Mouse (Mus musculus): Measurements from ENCODE around the gene Ldha.
"Not testable (repeated sequence)": the region's sequence is repeated elsewhere in the genome, so short reads cannot be mapped to it uniquely, and the experiment has no call there.

The Ldha gene

DNA sequence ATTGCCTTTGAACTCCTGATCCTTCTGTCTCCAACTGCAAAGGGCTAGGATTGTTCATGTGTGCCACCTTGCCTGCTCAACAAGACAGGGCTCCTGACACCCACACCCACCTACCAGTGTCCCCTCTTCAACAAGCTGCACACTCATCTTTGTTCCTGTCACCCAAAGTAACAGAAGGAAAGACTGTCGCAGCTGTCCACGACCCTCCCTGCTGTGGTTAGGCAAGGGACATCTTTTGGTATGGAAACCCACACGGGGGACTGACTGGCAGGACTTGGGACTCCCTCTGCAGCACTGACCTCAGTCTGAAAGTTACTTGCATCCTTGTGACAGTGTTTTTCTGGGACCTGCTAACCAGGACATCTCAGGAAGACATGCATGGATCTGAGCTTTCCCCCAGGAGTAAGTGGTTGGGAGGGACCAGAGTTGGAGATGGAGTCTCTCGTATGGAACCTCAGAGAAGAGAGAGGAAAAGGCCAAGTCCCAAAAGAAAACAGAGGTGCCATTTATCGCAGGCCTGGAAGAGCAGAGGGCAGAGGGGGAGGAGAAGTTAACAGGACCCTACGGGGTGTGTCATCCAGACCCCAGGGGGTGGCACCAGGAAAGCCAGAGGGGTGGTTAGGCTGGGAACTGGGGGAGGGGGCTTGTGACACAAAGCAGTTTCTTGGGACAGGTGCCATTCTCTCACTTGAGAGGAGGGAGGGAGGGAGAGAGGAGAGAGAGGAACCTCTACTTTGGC, at the start of gene Ldha:
TSS of gene Ldha (plus strand) at position 689 of the 739 bp plus-strand sequence.
- no peak for DNase-seq (ENCODE audit: low read depth)

DNA sequence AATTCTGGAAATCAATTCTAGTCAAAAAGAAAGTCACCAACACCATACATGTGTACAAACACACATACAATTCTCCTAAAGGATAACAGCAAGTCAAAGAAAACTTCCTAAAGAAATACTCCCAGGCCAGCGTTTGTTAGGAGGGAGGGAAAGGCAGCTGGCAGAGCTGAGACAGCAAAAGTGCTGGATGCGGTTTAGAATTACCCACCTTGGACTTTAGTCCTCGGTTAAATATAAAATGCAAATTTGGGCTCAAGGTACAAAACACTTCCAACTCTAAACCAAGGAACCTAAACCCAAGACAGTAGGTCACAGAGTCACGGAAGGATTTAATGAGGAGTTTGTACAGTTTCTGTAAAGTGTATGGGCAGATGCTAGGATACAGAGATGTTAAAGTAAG, 47.4 kb upstream of the Ldha start:
- no peak for DNase-seq (ENCODE audit: low read depth)

DNA sequence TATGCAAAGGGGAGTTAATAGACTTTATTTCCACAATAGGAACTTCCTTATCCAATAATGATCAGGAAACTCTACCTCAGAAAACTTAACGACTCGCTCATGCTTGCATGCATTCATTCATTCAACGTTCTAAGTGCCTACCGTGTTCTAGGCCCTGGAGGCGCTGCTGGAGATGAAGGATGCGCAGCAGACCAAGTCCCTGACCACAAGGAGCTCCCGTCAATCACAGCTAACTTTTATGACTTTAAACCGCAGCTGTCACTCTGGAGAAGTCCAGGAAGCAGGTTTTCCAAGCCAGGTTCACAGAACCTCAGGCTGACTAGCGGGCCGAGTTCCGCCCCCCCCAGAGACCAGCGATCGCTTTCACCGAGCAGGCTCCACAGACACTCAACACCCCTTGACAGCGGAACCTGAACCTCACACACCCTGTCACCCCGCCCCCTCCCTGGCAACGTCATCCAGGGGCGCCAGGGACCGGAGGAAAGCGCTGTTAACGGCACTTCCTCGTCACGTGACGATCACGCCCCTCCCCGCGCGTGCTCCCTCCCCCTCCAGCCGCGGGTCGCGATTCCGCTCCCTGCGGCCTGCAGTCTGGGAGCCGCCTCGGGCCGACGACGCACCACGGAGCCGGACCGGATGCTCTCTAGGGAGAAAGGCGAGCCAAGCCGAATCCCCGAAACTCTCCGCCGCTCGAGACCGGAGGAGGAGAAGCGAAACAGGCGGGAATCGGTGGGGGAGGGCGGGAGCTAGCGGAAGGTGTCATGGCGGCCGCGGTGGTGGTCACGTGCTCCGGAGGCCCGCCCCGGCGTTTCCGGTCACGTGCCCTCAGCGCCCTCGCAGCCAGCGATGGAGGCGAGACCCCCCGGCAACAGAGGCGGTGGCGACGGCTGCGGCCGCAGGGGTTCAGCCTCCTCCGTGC, 45.7 kb upstream of the Ldha start, which contains the start of the genes Hps5 and Gtf2h1:
TSS of gene Hps5 (minus strand) at position 778 of the 919 bp plus-strand sequence.
TSS of gene Gtf2h1 (plus strand) at position 817 of the 919 bp plus-strand sequence.
- peak; percentile 99 for DNase-seq (ENCODE audit: low read depth)

DNA sequence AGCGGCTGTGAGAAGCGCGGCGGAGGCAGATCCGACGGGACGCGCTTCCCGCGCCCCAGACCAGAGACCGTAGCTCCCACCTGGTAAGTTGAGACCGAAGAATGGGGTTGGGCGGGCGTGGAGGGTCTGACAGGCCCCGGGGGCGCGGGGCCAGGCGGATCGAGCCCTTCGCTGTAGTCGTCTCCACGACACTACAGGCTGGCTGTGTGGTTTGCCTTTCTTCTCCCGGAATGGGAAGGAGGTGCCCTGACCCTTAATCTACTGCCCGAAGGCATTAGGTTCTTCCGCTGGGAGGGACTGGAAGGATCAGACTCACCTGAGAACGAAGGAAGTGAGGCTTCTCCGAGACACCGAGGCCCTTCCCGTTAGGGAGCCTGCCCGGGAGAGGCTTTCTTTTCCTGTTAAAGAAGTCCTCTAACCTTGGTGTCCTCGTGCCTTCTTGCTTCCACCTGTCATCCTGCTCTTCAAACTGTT, 45.0 kb upstream of the Ldha start:
- DNase-seq (ENCODE audit: low read depth) = no peak

DNA sequence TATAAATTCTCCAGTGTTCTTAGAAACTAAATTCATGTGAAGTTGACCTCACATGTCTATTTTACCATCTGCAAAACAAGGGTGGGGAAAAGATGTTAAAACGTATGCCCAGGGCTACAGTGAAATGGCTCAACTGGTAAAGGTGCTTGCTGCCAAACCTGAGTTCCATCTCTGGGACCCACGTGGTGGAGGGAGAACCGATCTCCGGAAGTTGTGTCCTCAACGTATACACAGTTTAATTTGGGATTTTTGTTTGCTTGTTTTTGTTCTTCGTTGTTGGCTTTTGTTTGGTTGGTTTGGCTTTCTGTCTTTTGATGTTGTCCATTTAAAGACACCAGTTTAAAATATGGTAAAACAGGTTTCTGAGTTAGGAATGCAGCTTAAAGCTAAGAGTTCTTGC, 44.5 kb upstream of the Ldha start:
- no peak for DNase-seq (ENCODE audit: low read depth)

DNA sequence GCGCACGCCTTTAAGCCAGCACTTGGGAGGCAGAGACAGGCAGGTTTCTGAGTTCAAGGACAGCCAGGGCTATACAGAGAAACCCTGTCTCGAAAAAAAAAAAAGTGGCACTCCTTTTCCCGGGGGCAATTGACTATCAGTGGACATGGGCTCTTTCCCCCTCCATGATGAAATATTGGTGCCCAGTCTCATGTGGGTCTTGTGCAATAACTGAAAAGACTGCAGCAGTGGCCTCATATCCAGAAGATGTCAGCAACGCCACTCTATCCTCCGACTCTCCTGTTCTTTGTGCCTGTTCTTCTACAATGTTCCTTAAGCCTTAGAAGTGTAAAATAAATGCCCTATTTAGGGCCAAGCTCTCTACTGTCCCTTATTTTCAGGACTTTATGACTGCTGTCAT, 30.9 kb upstream of the Ldha start:
- no peak for DNase-seq (ENCODE audit: low read depth)

DNA sequence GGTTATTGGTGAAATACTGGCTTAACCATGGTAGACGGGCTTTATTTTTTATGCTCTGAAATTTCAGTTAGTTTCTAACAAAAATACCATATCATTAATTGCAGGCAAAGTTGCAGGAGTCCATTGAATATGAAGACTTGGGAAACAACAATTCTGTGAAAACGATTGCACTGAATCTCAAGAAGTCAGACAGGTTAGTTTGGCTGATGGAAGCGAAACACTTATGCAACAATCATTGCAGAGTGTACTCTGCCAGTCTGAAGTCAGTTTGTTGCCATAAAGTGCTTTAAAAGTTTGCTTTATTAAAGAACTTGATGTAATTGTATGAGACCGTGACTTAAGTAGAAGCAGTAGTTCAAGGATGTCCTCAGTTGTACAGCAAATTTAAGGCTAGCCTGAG, 27.3 kb upstream of the Ldha start:
- no peak for DNase-seq (ENCODE audit: low read depth)

DNA sequence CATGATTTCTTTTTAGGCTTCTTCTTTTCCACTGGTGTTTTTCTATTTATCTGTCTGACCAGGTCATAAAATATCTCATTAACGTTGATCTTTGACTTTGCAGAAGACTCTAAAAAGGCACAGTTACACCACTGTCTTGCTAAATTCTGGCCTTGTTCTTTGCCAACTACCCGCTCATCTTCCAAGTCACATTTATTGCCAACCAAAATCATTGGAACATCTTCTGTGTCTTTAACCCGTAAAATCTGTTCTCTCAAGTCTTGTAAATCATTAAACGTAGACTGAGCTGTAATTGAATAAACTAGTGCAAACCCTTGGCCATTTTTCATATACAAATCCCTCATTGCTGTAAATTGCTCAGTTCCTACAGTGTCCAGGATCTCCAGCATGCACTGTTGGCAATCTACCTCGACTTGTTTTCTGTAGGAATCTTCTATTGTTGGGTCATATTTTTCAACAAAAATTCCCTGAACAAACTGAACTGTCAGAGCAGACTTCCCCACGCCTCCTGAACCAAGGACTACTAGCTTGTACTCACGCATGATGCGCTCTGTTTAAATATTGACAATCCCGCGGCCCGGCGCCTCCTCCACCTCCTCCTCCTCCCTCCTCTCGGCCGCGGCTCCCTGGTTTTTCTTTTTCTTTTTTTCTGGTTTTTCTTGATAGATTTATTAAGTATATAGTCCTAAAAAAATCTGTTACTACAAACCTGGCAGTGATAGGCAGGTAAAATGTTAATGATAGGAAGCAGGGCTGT, 20.2 kb upstream of the Ldha start:
- DNase-seq (ENCODE audit: low read depth) = not testable (repeated sequence)

DNA sequence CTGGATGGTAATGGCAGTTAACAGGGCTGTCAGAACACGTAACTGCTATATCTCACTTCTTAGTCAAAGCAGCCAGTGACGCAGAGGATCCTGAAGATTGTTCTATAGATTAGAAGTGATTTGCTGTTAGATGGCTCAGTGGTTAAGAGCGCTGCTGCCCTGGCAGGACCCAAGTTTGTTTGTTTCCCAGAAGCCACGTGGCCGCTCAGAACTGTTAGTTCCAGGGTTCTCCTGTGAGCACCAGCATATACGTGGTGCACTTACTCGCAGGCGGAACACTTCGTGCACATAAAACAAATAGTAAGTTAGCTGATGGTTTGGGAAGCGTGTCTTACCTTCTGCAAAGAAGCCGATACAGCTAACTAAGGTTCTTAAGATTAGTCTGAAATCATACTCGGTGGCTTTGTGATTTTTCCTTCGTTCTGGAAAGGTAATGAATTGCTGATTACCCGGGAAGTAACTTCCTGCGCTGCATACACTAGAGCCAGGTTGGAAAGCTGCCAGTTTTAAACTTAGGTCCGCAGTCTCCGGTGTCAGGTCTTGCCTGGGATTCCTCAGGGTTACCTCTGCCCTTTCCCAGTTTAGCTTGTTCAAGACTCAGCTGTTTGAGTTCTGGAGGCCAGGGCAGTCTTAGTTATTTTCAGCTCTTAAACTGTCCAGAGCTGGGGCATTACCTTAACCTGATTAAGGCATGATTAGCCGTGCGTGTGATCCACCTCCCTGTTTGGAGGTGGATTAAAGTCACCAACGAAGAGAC, 14.1 kb upstream of the Ldha start:
- DNase-seq (ENCODE audit: low read depth) = no peak

DNA sequence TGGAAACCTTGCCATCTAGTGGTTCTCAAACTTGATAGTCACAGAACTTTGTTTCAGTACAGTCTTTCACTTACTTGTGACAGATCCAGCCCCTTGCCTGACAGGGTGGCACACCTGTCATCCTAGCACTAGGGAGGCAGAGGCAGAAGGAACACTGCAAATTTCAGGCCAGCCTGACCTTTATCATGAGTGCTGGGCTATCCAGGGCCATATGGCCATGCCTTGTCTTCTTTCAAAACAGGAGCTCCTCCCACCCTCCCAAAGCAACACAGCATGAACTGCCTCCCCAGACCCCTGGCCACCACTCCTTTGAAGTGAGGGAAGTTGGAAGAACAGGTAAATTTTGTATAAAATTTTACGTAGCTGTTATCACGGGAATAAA, 13.5 kb upstream of the Ldha start:
- DNase-seq (ENCODE audit: low read depth) = no peak

DNA sequence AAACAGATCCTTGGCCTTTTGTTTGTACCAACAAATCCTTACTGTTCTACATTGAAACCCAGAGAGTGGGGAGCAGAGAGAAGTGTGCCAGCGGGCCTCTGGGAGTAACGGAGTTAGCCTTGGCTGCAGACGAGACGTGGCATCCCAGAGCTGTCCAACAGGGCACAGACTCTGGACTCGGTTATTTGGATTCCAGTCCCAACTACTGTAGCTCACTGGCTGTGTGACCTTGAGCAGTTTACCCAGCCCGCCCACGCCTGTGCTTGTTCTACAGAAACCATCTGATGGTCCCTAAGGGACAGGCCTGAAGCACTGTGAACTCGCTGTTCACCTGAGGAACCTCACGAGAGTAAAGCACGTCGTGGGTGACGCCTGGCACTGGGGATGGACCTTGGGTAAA, 11.4 kb upstream of the Ldha start:
- no peak for DNase-seq (ENCODE audit: low read depth)

DNA sequence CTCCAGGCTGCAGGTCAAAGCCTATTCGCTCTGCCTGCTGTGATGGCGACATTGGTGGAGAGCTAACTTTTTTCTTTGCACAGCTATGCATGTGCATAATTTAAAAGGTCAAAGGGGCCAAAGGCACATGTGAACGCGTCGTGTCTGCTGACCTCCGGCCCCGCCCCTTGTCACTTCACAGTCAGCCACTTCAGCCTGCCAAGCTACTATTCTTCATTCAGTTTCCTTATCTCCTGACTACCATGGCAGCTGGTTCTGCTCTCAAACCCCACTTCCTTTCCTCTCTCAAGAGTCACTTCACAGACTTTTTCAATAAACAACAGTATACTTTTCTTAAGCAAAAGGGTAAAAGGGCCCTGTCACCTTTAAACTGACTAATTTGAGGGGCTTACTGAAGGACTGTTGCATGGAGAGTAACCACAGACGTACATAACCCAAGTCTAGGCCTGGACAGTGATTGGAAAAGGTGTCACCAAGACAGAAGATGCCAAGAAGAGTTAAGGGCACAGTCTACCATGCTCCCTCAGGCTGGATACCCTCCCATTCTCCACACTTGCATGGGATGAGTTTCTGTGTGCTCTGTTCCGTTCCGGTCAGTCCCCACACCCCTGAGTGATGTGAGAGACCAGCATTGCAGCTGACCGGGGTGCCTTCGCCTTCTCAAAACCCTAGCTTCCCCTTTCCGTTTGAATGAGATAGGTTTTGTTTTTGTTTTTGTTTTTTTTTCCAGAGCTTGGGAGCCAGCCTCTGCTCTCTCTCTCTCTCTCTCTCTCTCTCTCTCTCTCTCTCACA, 10.3 kb upstream of the Ldha start:
- DNase-seq (ENCODE audit: low read depth) = peak; percentile 69

DNA sequence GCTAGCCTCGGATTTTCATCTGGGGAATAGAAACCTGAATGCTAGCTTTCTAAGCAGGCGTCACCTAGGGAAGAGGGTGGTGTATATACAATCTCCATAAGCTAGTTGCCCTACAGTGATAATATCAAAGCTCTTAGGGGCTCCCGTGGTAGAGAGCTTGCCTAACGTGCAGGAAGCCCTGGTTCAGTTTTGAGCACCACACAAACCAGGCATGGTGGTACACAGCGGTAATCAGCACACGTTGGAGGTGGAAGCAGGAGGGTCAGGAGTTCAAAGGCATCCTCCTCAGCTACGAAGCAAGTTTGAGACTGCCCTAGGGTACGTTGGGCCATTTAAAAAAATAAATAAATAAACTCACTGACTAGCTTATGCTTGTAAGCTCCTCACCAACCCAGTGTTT, 9.6 kb upstream of the Ldha start:
- peak; percentile 54 for DNase-seq (ENCODE audit: low read depth)

DNA sequence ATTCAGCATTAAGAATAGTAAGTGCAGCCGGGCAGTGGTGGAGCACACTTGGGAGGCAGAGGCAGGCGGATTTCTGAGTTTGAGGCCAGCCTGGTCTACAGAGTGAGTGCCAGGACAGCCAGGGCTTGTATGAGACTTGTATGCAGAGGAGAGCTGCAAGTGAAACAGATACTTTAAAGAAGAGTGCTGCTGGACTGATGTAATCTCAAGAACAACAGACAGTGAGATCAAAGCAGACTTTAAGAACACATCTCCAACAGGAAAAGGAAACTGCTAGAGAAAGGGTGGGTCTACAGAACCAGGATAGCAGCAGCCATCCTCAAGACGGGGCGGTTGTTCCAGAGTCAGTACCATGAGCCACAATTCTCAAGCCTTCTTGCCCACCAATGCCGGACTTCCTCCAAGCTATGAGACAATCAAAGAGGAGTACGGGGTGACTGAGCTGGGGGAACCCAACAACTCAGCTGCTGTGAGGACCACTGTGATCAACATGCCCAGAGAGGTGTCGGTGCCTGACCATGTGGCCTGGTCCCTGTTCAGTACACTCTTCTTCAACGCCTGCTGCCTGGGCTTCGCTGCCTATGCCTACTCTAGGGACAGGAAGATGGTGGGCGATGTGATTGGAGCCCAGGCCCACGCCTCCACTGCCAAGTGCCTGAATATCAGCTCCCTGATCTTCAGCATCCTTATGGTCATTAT, 9.0 kb upstream of the Ldha start:
- DNase-seq (ENCODE audit: low read depth) = peak; percentile 72

DNA sequence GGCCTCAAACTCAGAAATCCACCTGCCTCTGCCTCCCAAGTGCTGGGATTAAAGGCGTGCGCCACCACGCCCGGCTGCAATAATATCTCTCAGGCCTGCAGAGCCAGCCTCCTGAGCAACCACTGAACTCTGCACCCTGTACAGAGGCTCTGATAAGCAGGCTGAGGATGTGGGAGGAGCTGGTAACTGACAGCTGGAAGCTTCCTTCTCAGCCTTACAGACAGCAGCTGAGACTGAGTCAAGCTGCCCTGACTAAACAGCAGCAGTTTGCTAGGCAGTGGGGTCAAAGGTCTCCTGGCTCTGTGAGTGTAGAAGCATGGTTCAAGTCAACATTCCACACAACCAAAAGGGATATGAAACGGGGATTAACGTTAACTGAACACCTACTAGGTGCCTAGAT, 8.0 kb upstream of the Ldha start:
- DNase-seq (ENCODE audit: low read depth) = peak; percentile 85

DNA sequence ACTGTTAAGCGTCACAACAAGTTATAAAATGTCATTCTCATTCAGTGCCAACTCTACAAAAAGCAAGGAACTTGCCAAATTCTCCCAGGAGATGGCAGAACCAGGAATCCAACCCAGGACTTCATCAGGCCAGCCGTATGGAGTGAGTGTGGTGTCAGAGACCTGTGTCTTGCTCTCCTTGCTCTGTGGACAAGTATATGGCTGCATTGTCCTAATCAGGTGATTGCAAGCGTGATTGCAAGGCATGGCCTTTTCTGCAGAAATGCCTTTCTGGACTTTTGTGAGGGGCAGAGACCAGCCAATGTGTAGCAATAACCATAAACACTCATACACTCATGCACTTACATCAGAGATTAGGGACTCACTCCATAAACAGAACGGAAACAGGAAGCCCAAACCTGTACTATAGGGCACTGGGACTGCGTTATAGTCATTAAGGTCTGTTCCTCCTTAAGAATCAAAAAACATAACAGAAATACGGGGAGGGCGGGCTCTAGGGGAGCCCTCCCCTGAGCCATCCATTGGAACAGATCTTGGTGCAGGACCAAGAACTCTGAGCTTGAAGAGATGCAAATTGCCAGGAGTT, 7.5 kb upstream of the Ldha start:
- peak; percentile 54 for DNase-seq (ENCODE audit: low read depth)

DNA sequence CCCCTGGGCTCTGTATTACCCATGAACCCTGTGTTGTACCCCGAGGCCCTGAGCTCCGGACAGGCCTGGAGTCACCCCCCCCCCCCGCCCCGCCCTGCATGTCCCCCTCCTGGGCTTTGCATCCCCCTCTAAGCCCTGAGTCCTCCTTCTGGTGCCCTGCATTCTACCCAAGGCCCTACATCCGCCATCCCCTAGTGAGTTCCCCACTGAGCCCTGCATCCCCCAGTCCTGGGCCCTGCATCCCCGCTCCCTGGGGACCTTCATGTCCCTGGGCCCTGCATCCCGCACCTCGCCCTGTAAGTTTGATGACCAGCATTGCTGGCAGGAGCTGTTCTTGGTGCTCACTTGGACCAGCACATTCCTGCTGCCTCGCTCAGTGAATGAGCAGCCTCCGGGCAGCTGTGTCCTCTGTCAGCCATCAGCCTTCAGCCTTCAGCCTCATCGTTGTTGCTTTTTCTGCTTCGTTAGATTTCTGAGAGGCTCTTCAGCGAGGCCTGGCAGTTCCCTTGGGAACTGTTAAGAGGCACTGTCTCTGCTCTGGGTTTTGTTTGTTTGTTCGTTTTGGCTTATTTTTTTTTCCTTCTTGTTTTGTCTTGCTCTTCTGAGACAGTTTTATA, 6.2 kb upstream of the Ldha start:
- no peak for DNase-seq (ENCODE audit: low read depth)

DNA sequence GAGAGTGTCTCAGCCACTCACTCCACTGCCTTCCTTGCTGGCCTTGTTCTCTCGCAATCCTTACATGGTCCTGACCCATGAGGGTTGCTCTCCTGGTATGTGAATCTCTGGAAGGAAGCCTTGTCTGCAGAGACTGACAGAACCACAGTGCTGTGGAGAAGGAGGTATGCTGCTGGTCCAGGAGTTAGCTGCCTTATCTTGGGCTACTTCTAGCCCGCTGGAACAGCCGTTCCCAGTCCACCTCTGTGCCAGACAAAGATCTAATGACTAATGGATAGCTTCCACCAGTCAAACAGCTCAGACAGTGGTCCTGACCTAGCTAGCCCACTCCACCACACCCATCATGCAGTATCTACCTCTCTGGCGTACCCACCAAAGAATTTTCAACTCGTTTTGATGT, 4.9 kb upstream of the Ldha start:
- no peak for DNase-seq (ENCODE audit: low read depth)

DNA sequence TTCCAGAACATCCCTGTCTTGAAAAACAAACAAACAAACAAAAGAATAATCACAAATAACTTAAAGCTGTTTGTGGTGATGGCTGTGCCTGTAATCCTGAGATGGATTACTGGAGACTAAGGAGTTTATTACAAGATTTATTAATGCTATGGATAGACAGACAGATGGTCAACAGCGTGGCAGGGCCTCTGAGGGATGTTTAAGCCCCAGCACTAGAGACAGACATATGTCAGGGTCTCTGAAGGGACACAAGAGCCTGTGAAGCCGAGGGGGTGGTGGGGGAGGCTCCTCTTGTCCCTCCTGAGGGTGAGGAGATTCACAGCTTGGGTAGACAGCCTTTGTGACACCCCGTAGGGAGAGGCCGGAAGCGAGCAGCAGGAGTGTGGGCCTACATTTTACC, 4.2 kb upstream of the Ldha start:
- DNase-seq (ENCODE audit: low read depth) = no peak
